Mouse (Mus musculus) CH12.LX (cell line): ENCODE data around the gene Fxr2.

Experiments used
- CTCF ChIP-seq, 2 experiments: IDR thresholded peaks in 1 of 2; conservative IDR thresholded peaks in 1 of 2; 2 replicates each; pipeline ENCODE4 v1.5.1; 2011 to 2012; ENCODE audit warnings: low read depth in 2 of 2, low read length in 2 of 2, improper control_type of control experiment in 1 of 2, inconsistent platforms in 1 of 2, mild to moderate bottlenecking in 1 of 2, moderate library complexity in 1 of 2
- HCFC1 ChIP-seq: IDR thresholded peaks from 2 replicates; pipeline ENCODE4 v1.6.1; 2012; ENCODE audit warnings: low read depth, mild to moderate bottlenecking, inconsistent platforms, low read length, improper control_type of control experiment
- JUN ChIP-seq: IDR thresholded peaks from 2 replicates; pipeline ENCODE4 v1.6.1; 2011; ENCODE audit warnings: low read depth, mild to moderate bottlenecking, low read length, improper control_type of control experiment, moderate library complexity; ENCODE audit not compliant: insufficient read depth
- NELFE ChIP-seq: IDR thresholded peaks from 2 replicates; pipeline ENCODE4 v1.6.1; 2011; ENCODE audit warnings: low read depth, low read length, improper control_type of control experiment
- SIN3A ChIP-seq: IDR thresholded peaks from 2 replicates; pipeline ENCODE4 v1.6.1; 2012; ENCODE audit warnings: low read length, improper control_type of control experiment, inconsistent platforms
- SMC3 ChIP-seq: IDR thresholded peaks from 2 replicates; pipeline ENCODE4 v1.6.1; 2011; ENCODE audit warnings: low read depth, low read length, improper control_type of control experiment

GRCm38 (mm10) chr11:69687061-69687460, 54.3 kb downstream of the Fxr2 start:
- TF ChIP-seq CTCF (conservative IDR thresholded peaks at IDR 0.05 in 1 of 2, IDR thresholded peaks at IDR 0.05 in 1 of 2; ENCODE audit: low read depth in 2 of 2, low read length in 2 of 2) (no peak), SMC3 (no peak), HCFC1 (no peak), JUN (no peak), SIN3A (no peak), NELFE (no peak)
